Mouse (Mus musculus) left cerebral cortex, adult 2 months (tissue): Measurements from ENCODE around the gene Mpdu1. TPM values are rescaled to one million over a fixed set of nuclear protein-coding genes. Genes with fewer than 3 reads are reported as not detected.

Experiments
- DNase-seq, 2 experiments: peaks; one replicate each; pipeline ENCODE4 v3.0.0; 2021 to 2022; ENCODE audit warnings: low spot score in 2 of 2, mixed read lengths in 1 of 2; ENCODE audit errors: extremely low spot score in 1 of 2
- H3K27ac ChIP-seq: fragments of 200-600 bp; 2 replicates; pipeline ENCODE4 v1.8.1; 2022
- H3K4me3 ChIP-seq: fragments of 200-600 bp; 2 replicates; pipeline ENCODE4 v1.8.1; 2022
- CTCF ChIP-seq: fragments of 200-600 bp; IDR thresholded peaks from 2 replicates; pipeline ENCODE4 v1.8.1; 2022; ENCODE audit warnings: antibody characterized with exemption, mild to moderate bottlenecking, moderate library complexity
- intact Hi-C: fragments of 180-260 bp; cut with DNase I; formaldehyde crosslinking; loops from one replicate; pipeline ENCODE4 v1.15.1; 2025
- total RNA-seq, 2 experiments: library from RNA; stranded (reverse); gene quantifications; 2 replicates each; pipeline ENCODE4 v1.2.3; 2021

Mpdu1 gene
- total RNA-seq, 2 experiments from 2014 or later: 59.0 to 59.4 TPM

GRCm38 (mm10) chr11:69672211-69672706 lies 9.8 kb upstream of the Mpdu1 start, which contains the start of gene Eif4a1:
TSS of gene Eif4a1 (minus strand) at chr11:69672423.
- peak within 1 kb of the TSS; percentile 96 for H3K27ac ChIP-seq
- no peak; the same call in 1 of the 2 replicates for TF ChIP-seq CTCF
- peak; percentile 100 for DNase-seq
- intact Hi-C loops: loop anchor here (1.0 kb wide), 1 partner anchor 9 kb away; no protein-coding TSS in a partner anchor
- peak within 1 kb of the TSS; percentile 75 for H3K4me3 ChIP-seq

- intact Hi-C loops: loop anchor here (1.0 kb wide), 2 partner anchors 10 to 87 kb away; partner anchors contain the start of gene Polr2a
- H3K27ac ChIP-seq: peak overlapping the region; percentile 96
- peak overlapping the region; percentile 75 for H3K4me3 ChIP-seq
- TF ChIP-seq CTCF: peak; percentile 7
- peak in 1 of 2 experiments; percentile 45 for DNase-seq
Observed at GRCm38 (mm10) chr11:69671726-69672124, 9.3 kb upstream of the Mpdu1 start.

- no peak for TF ChIP-seq CTCF
- H3K4me3 ChIP-seq: peak overlapping the region; percentile 75
- peak; percentile 88 to 90 for DNase-seq
- peak overlapping the region; percentile 96 for H3K27ac ChIP-seq
- intact Hi-C loops: loop anchor here (1.0 kb wide), 1 partner anchor 87 kb away; the partner anchor contains the start of gene Polr2a
Observed at GRCm38 (mm10) chr11:69670786-69671725, 8.6 kb upstream of the Mpdu1 start.

GRCm38 (mm10) chr11:69666665-69667005 lies 4.2 kb upstream of the Mpdu1 start:
- intact Hi-C loops: loop anchor here (10.0 kb wide), 1 partner anchor 252 kb away; the partner anchor contains the start of gene Kdm6b
- TF ChIP-seq CTCF: no peak
- H3K4me3 ChIP-seq: no peak overlapping the region
- DNase-seq: no peak
- H3K27ac ChIP-seq: no peak overlapping the region

- peak; percentile 69 to 73 for DNase-seq
- H3K4me3 ChIP-seq: no peak within 1 kb of the TSS
- H3K27ac ChIP-seq: peak within 1 kb of the TSS; percentile 55
- no peak for TF ChIP-seq CTCF
- intact Hi-C loops: loop anchor here (10.0 kb wide), 1 partner anchor 251 kb away; the partner anchor contains the start of gene Kdm6b
Observed at GRCm38 (mm10) chr11:69665961-69666664, 3.7 kb upstream of the Mpdu1 start, which contains the start of gene Cd68. TSS of gene Cd68 (minus strand) at chr11:69666153.

GRCm38 (mm10) chr11:69665457-69665960 lies 3.1 kb upstream of the Mpdu1 start:
- Histone ChIP-seq H3K27ac (peak overlapping the region; percentile 55), H3K4me3 (no peak overlapping the region)
- DNase-seq: no peak
- no peak for TF ChIP-seq CTCF
- intact Hi-C loops: loop anchor here (10.0 kb wide), 1 partner anchor 251 kb away; the partner anchor contains the start of gene Kdm6b

- no peak for TF ChIP-seq CTCF
- no peak for DNase-seq
- Histone ChIP-seq H3K27ac (no peak overlapping the region), H3K4me3 (no peak overlapping the region)
- intact Hi-C loops: loop anchor here (10.0 kb wide), 1 partner anchor 250 kb away; the partner anchor contains the start of gene Kdm6b
Observed at GRCm38 (mm10) chr11:69664841-69665240, 2.4 kb upstream of the Mpdu1 start.

GRCm38 (mm10) chr11:69663795-69664194 lies 1.4 kb upstream of the Mpdu1 start:
- intact Hi-C loops: loop anchor here (10.0 kb wide), 1 partner anchor 249 kb away; the partner anchor contains the start of gene Kdm6b
- TF ChIP-seq CTCF: no peak
- Histone ChIP-seq H3K27ac (no peak overlapping the region), H3K4me3 (no peak overlapping the region)
- DNase-seq: no peak

- TF ChIP-seq CTCF: no peak
- intact Hi-C loops: loop anchor here (1.0 to 10.0 kb wide), 2 partner anchors 31 to 248 kb away; partner anchors contain the start of genes Fxr2 and Kdm6b
- Histone ChIP-seq H3K4me3 (peak overlapping the region; percentile 69), H3K27ac (peak overlapping the region; percentile 96)
- DNase-seq: no peak
Observed at GRCm38 (mm10) chr11:69662967-69663671, 677 bp upstream of the Mpdu1 start.

GRCm38 (mm10) chr11:69661221-69661881 lies 1.1 kb downstream of the Mpdu1 start:
- peak overlapping the region; percentile 96 for H3K27ac ChIP-seq
- DNase-seq: no peak
- intact Hi-C loops: loop anchor here (10.0 kb wide), 1 partner anchor 247 kb away; the partner anchor contains the start of gene Kdm6b
- no peak; the same call in 1 of the 2 replicates for TF ChIP-seq CTCF
- H3K4me3 ChIP-seq: peak overlapping the region; percentile 69
